Mouse (Mus musculus) heart, embryonic 16.5 days (tissue): ENCODE measurements around the gene Cacna1c. TPM values are rescaled to one million over a fixed set of nuclear protein-coding genes. Genes with fewer than 3 reads are reported as not detected.

Experiments
- ATAC-seq: fragments of 200-750 bp; cut with Nextera tagmentation; replicated peaks from 2 replicates; pipeline ENCODE4 v1.8.0; 2017; ENCODE audit warnings: moderate number of reproducible peaks; ENCODE audit not compliant: insufficient read depth, low FRiP score; ENCODE audit errors: extremely low read depth
- H3K27ac ChIP-seq: fragments of 300-500 bp; sonication (generic); 2 replicates; pipeline ENCODE4 v1.5.1; 2014; ENCODE audit warnings: mild to moderate bottlenecking, low read length, control low read depth, moderate library complexity
- H3K27me3 ChIP-seq: fragments of 300-500 bp; sonication (generic); 2 replicates; pipeline ENCODE4 v1.6.1; 2014; ENCODE audit warnings: low read length, mixed read lengths; ENCODE audit not compliant: control insufficient read depth, insufficient read depth
- H3K36me3 ChIP-seq: fragments of 300-500 bp; sonication (generic); 2 replicates; pipeline ENCODE4 v1.6.1; 2014; ENCODE audit not compliant: control insufficient read depth, insufficient read depth
- H3K4me1 ChIP-seq: fragments of 300-500 bp; sonication (generic); 2 replicates; pipeline ENCODE4 v1.6.1; 2014; ENCODE audit warnings: low read length, mixed read lengths; ENCODE audit not compliant: control insufficient read depth, insufficient read depth
- H3K4me2 ChIP-seq: fragments of 300-500 bp; sonication (generic); 2 replicates; pipeline ENCODE4 v1.6.1; 2014; ENCODE audit warnings: low read depth, mild to moderate bottlenecking, control low read depth, low read length
- H3K4me3 ChIP-seq: fragments of 300-500 bp; sonication (generic); 2 replicates; pipeline ENCODE4 v1.5.1; 2014; ENCODE audit warnings: mild to moderate bottlenecking, control low read depth, low read length
- H3K9ac ChIP-seq: fragments of 300-500 bp; sonication (generic); 2 replicates; pipeline ENCODE4 v1.6.1; 2014; ENCODE audit warnings: low read length, control low read depth
- H3K9me3 ChIP-seq: fragments of 300-500 bp; sonication (generic); replicated peaks from 2 replicates; pipeline ENCODE4 v1.6.1; 2016; ENCODE audit warnings: low read length; ENCODE audit not compliant: control insufficient read depth
- WGBS: fragments of 180-500 bp; shearing (Covaris S2); extraction: QIAGEN DNeasy Blood & Tissue Kit; methylation state at CpG from one replicate; pipeline ENCODE4 v1.1.7; 2014; 5-methylcytosine and 5-hydroxymethylcytosine counted together
- polyA plus RNA-seq: library from polyadenylated mRNA; unstranded; fragments of >200 nt; fragmentation: Nextera tagmentation; extraction: Ambion mirVana; gene quantifications from 2 replicates; pipeline ENCODE4 v1.2.1, GENCODE M21; 2015

Gene Cacna1c
- polyA plus RNA-seq, 1 experiment from 2014 or later, result 66.2 TPM

- no peak overlapping the region for H3K4me3 ChIP-seq
- 0 out of 2 replicates have a peak overlapping the region, but pooled peaks have one; percentile 6 for H3K27ac ChIP-seq
- no peaks in the 10 kb centered on the region for H3K9me3 ChIP-seq
- 59% methylated on average over 5 of the region's 5 CpGs for WGBS
- no peak overlapping the region for H3K9ac ChIP-seq
- H3K4me2 ChIP-seq, result no peak overlapping the region
- peaks cover 44% of the 10 kb centered on the region for H3K4me1 ChIP-seq
- H3K36me3 ChIP-seq, result no peaks in the 10 kb centered on the region
- H3K27me3 ChIP-seq, result no peaks in the 10 kb centered on the region
- ATAC-seq, result 0 out of 2 replicates have a peak, but pooled peaks have one; percentile 28
These were observed 330.3 kb downstream of the Cacna1c start for GRCm38 (mm10) chr6:118865777-118866380.

GRCm38 (mm10) chr6:118864696-118865620 is 331.3 kb downstream of the Cacna1c start:
- Histone ChIP-seq H3K9me3 (no peaks in the 10 kb centered on the region), H3K9ac (no peak overlapping the region), H3K4me1 (peaks cover 41% of the 10 kb centered on the region), H3K27me3 (no peaks in the 10 kb centered on the region), H3K27ac (no peak overlapping the region), H3K4me3 (no peak overlapping the region), H3K4me2 (no peak overlapping the region), H3K36me3 (no peaks in the 10 kb centered on the region)
- no peak for ATAC-seq
- 57% methylated on average over 18 of the region's 18 CpGs for WGBS

- Histone ChIP-seq H3K4me2 (no peak overlapping the region), H3K9ac (no peak overlapping the region), H3K27ac (no peak overlapping the region), H3K27me3 (no peaks in the 10 kb centered on the region), H3K36me3 (no peaks in the 10 kb centered on the region), H3K4me3 (no peak overlapping the region), H3K4me1 (peaks cover 32% of the 10 kb centered on the region), H3K9me3 (no peaks in the 10 kb centered on the region)
- ATAC-seq, result no peak
- WGBS, result 87% methylated on average over 9 of the region's 9 CpGs
These were observed 333.5 kb downstream of the Cacna1c start for GRCm38 (mm10) chr6:118862727-118863126.

DNA sequence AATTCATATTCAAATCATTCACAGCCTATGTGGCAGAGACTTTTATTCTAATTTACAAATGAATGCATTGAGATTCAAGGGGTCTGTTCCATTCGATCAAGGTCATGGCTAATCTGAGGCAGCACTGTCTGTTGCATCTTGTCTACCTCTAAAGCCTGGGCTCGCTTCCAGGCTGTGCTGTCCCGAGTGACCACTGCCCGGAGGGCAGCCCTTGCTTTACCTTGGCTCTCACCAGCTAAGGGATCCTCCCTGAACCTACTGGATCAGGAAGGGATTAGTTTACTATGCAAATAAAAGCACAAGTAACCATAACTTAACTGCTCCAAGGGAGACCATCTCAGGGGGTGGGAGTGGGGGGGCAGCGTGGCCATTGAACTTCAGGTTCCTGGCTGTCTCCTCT is 334.1 kb downstream of the Cacna1c start:
- no peak overlapping the region for H3K9ac ChIP-seq
- no peaks in the 10 kb centered on the region for H3K36me3 ChIP-seq
- H3K27me3 ChIP-seq, result no peaks in the 10 kb centered on the region
- peaks cover 26% of the 10 kb centered on the region for H3K4me1 ChIP-seq
- H3K9me3 ChIP-seq, result no peaks in the 10 kb centered on the region
- no peak overlapping the region for H3K4me2 ChIP-seq
- no peak overlapping the region for H3K4me3 ChIP-seq
- no peak overlapping the region for H3K27ac ChIP-seq
- 65% methylated on average over 5 of the region's 5 CpGs for WGBS
- ATAC-seq, result no peak

- no peak for ATAC-seq
- no peak overlapping the region for H3K4me2 ChIP-seq
- no peak overlapping the region for H3K27ac ChIP-seq
- H3K4me3 ChIP-seq, result no peak overlapping the region
- 16% methylated on average over 1 of the region's 1 CpGs for WGBS
- H3K36me3 ChIP-seq, result no peaks in the 10 kb centered on the region
- peaks cover 6% of the 10 kb centered on the region; the same call in 1 of the 2 replicates for H3K4me1 ChIP-seq
- H3K9me3 ChIP-seq, result no peaks in the 10 kb centered on the region
- H3K9ac ChIP-seq, result no peak overlapping the region
- H3K27me3 ChIP-seq, result no peaks in the 10 kb centered on the region
These were observed 337.8 kb downstream of the Cacna1c start for GRCm38 (mm10) chr6:118858431-118858830.

- Histone ChIP-seq H3K4me1 (peaks cover 26% of the 10 kb centered on the region), H3K27ac (no peak overlapping the region), H3K36me3 (no peaks in the 10 kb centered on the region), H3K4me3 (no peak overlapping the region), H3K4me2 (no peak overlapping the region), H3K9me3 (no peaks in the 10 kb centered on the region), H3K9ac (no peak overlapping the region), H3K27me3 (no peaks in the 10 kb centered on the region)
- WGBS, result 58% methylated on average over 6 of the region's 6 CpGs
- no peak for ATAC-seq
These were observed 344.1 kb downstream of the Cacna1c start for GRCm38 (mm10) chr6:118852131-118852530.

DNA sequence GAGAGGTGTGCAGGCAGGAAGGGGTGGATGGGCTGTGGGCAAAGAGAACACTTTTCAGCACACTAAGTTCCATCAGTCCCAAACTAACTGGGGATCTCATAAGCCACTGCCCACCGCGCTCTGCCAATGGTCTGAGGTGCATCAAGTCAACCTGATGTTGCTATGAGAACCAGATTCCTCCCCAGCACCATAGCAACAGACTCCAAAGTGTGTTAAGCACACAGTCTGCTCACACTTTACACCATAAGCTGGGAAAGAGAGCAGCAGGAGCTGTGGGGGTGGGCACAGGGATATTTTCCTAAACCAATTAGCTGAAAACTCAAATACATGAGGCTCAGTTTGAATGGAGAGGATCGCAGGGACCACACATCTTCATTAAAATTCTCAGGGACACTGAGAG is 345.1 kb downstream of the Cacna1c start:
- WGBS, result 89% methylated on average over 3 of the region's 3 CpGs
- no peak overlapping the region for H3K27ac ChIP-seq
- no peak overlapping the region for H3K9ac ChIP-seq
- H3K4me1 ChIP-seq, result peaks cover 37% of the 10 kb centered on the region
- ATAC-seq, result no peak
- H3K4me3 ChIP-seq, result no peak overlapping the region
- no peak overlapping the region for H3K4me2 ChIP-seq
- H3K36me3 ChIP-seq, result no peaks in the 10 kb centered on the region
- no peaks in the 10 kb centered on the region for H3K9me3 ChIP-seq
- H3K27me3 ChIP-seq, result no peaks in the 10 kb centered on the region

DNA sequence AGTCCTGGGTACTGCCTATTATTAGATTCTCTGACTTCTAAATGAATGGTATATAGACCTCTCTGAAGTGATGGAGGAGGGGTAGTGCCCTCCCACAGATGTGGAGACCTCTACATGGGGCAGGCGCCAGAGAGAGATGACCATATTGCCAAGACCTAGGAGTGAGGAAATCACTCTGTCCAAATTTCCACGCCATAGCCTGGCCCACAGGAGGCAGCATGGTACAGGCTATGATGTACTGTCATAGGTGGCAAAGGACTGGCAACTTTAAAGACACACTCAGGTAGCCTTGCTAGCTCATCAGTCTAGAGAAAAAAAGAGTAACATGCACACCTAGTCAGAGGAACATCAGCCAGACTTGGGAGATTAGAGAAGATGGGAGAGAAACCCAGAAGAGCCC is 347.6 kb downstream of the Cacna1c start:
- H3K4me3 ChIP-seq, result no peak overlapping the region
- ATAC-seq, result no peak
- no peak overlapping the region for H3K9ac ChIP-seq
- no peak overlapping the region for H3K4me2 ChIP-seq
- H3K9me3 ChIP-seq, result no peaks in the 10 kb centered on the region
- no peak overlapping the region for H3K27ac ChIP-seq
- no peaks in the 10 kb centered on the region for H3K36me3 ChIP-seq
- no peaks in the 10 kb centered on the region for H3K27me3 ChIP-seq
- H3K4me1 ChIP-seq, result peaks cover 56% of the 10 kb centered on the region
- 37% methylated on average over 2 of the region's 2 CpGs for WGBS

DNA sequence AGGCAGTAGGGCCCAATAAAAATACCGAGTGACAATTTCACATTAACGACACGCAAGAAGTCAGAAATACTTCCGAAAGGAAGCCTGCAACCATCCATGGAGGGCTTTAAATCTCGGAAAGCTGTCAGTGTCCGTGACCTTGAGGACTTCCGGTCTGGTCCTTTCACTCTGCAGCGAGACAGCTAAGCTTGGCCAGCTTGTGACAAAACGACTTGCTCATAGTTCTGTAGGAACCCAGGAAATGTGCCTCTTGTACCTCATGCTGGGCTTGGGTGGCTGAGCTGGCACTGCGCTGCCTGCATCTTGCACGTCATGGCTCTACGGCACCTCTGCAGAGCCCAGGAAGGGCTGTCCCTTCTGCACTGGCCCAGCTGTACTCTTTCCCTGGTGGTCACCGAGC is 348.5 kb downstream of the Cacna1c start:
- peak overlapping the region; percentile 11 for H3K27ac ChIP-seq
- H3K9ac ChIP-seq, result no peak overlapping the region
- no peak for ATAC-seq

More for the DNA sequence above, 348.5 kb downstream of the Cacna1c start:
- no peak overlapping the region for H3K4me2 ChIP-seq
- no peak overlapping the region for H3K4me3 ChIP-seq
- H3K36me3 ChIP-seq, result no peaks in the 10 kb centered on the region
- H3K9me3 ChIP-seq, result no peaks in the 10 kb centered on the region
- 63% methylated on average over 13 of the region's 13 CpGs for WGBS
- H3K4me1 ChIP-seq, result peaks cover 57% of the 10 kb centered on the region
- no peaks in the 10 kb centered on the region for H3K27me3 ChIP-seq
